ENCODE assay signal across 7 mouse cellular contexts in genomic region chr8:119838100-119838982, GRCm38 (mm10). TPM values are rescaled to one million over a fixed set of nuclear protein-coding genes. Genes with fewer than 3 reads are reported as not detected.
DNase-seq lines count a peak whose midpoint lies in the region; ATAC-seq and TF ChIP-seq lines count a peak whose summit lies in the region.

No protein-coding gene starts in this region.

- H3K9ac ChIP-seq in forebrain, embryonic 16.5 days (replicated peaks; ENCODE audit: low read depth, low read length): peak overlapping the region; percentile 84
- peak overlapping the region; percentile 83 for H3K9ac ChIP-seq in limb, embryonic 13.5 days

- WGBS in forebrain, embryonic 16.5 days: 67% methylated on average over 19 of the region's 19 CpGs
- 75% methylated on average over 19 of the region's 19 CpGs for WGBS in limb, embryonic 13.5 days
- 27% methylated on average over 19 of the region's 19 CpGs for WGBS in small intestine, adult 2 months

- peaks cover 14% of the 10 kb centered on the region for H3K79me3 ChIP-seq in C2C12 (ENCODE audit: low read depth)

- H3K27ac ChIP-seq in forebrain, embryonic 16.5 days (ENCODE audit: low read length): peak overlapping the region; percentile 5; the same call in 1 of the 2 replicates
- no peak overlapping the region for H3K27ac ChIP-seq in limb, embryonic 13.5 days
- H3K27ac ChIP-seq in small intestine, adult 2 months (ENCODE audit: insufficient read depth, low read depth, low read length): peak overlapping the region; percentile 52

- no peaks in the 10 kb centered on the region for H3K9me3 ChIP-seq in forebrain, embryonic 16.5 days (ENCODE audit: control insufficient read depth, low read length)
- no peaks in the 10 kb centered on the region for H3K9me3 ChIP-seq in limb, embryonic 13.5 days

- no peak for TF ChIP-seq CTCF in C2C12 (IDR thresholded peaks at IDR 0.05; ENCODE audit: control insufficient read depth, insufficient read depth, insufficient read length)
- no peak for TF ChIP-seq CTCF in small intestine, adult 2 months (IDR thresholded peaks at IDR 0.05; ENCODE audit: extremely low read depth, insufficient read length, insufficient replicate concordance, low read depth, low read length)

- no peak for ATAC-seq in forebrain, embryonic 16.5 days
- no peak for ATAC-seq in limb, embryonic 13.5 days (ENCODE audit: low FRiP score, low read depth)

- no peaks in the 10 kb centered on the region for H3K27me3 ChIP-seq in C2C12 (ENCODE audit: control insufficient read depth, insufficient read depth, insufficient read length)
- no peaks in the 10 kb centered on the region for H3K27me3 ChIP-seq in forebrain, embryonic 16.5 days (replicated peaks; ENCODE audit: control insufficient read depth, insufficient read depth, low read length)
- no peaks in the 10 kb centered on the region for H3K27me3 ChIP-seq in limb, embryonic 13.5 days
- no peaks in the 10 kb centered on the region for H3K27me3 ChIP-seq in small intestine, adult 2 months (ENCODE audit: control insufficient read depth, insufficient read depth, low read length)

- no peaks in the 10 kb centered on the region for H3K36me3 ChIP-seq in C2C12 (ENCODE audit: control insufficient read depth, insufficient read depth)
- no peaks in the 10 kb centered on the region for H3K36me3 ChIP-seq in forebrain, embryonic 16.5 days (ENCODE audit: control insufficient read depth, insufficient read depth)
- no peaks in the 10 kb centered on the region for H3K36me3 ChIP-seq in limb, embryonic 13.5 days
- peaks cover 2% of the 10 kb centered on the region; the same call in 1 of the 2 replicates for H3K36me3 ChIP-seq in small intestine, adult 2 months (ENCODE audit: control insufficient read depth, insufficient read depth, low read length)

- no peak overlapping the region for H3K4me3 ChIP-seq in C2C12 (ENCODE audit: insufficient read depth, poor library complexity, severe bottlenecking)
- peak overlapping the region; percentile 94 for H3K4me3 ChIP-seq in forebrain, embryonic 16.5 days (replicated peaks; ENCODE audit: low read length)
- H3K4me3 ChIP-seq in limb, embryonic 13.5 days: peak overlapping the region; percentile 66
- peak overlapping the region; percentile 92 for H3K4me3 ChIP-seq in small intestine, adult 2 months (ENCODE audit: low read depth, low read length)

- H3K79me2 ChIP-seq in C2C12 (ENCODE audit: control insufficient read depth, insufficient read depth): peaks cover 44% of the 10 kb centered on the region

- no peak overlapping the region for H3ac ChIP-seq in C2C12 (ENCODE audit: control insufficient read depth, insufficient read length, low read depth)

- no peak for TF ChIP-seq POLR2A in small intestine, adult 2 months (IDR thresholded peaks at IDR 0.05; ENCODE audit: low read depth, low read length)

- H3K4me1 ChIP-seq in forebrain, embryonic 16.5 days (replicated peaks; ENCODE audit: control insufficient read depth, insufficient read depth, low read length): peaks cover 54% of the 10 kb centered on the region
- H3K4me1 ChIP-seq in limb, embryonic 13.5 days: peaks cover 38% of the 10 kb centered on the region
- peaks cover 36% of the 10 kb centered on the region for H3K4me1 ChIP-seq in small intestine, adult 2 months (ENCODE audit: control insufficient read depth, insufficient read depth, insufficient read length, low read length)

- peak overlapping the region; percentile 82 for H3K4me2 ChIP-seq in forebrain, embryonic 16.5 days (ENCODE audit: low read length)
- peak overlapping the region; percentile 93 for H3K4me2 ChIP-seq in limb, embryonic 13.5 days (replicated peaks)

- DNase-seq in 416B (ENCODE audit: low read depth): peak; percentile 63
- no peak for DNase-seq in adipocyte (ENCODE audit: low spot score)
- DNase-seq in layer of hippocampus, postnatal 14 days (ENCODE audit: low spot score in 2 of 2): no peak

TF ChIP-seq in C2C12, 6 proteins besides CTCF, POLR2A, EP300 and RAD21:
- no peak for TF ChIP-seq MYOG (IDR thresholded peaks at IDR 0.05; ENCODE audit: control insufficient read depth, extremely low read depth, insufficient read length)
- peak; percentile 25 for TF ChIP-seq USF1 (IDR thresholded peaks at IDR 0.05; ENCODE audit: low read depth)

RNA-seq across cellular contexts. Expression of gene Cotl1, which starts 2.0 kb away (rescaled TPM):
- 453 TPM for polyA plus RNA-seq in C2C12 (2012; fragmentation: generic; extraction: Trizol)
- 119 and 147 TPM in 2 replicates for polyA plus RNA-seq in forebrain, embryonic 16.5 days (2015; fragmentation: Nextera tagmentation; extraction: Ambion mirVana)
- 64.0 and 67.8 TPM in 2 replicates for polyA plus RNA-seq in limb, embryonic 13.5 days (2015; fragmentation: Nextera tagmentation; extraction: Ambion mirVana)
- polyA plus RNA-seq in small intestine, adult 2 months (2012; rRNA removed): 206 and 264 TPM in 2 replicates
- total RNA-seq in layer of hippocampus, postnatal 14 days (2021): 100 to 1,000 TPM; 103 to 114 TPM

RNA-seq across cellular contexts. Expression of gene Klhl36, which starts 23.7 kb away (rescaled TPM):
- 2.7 TPM for polyA plus RNA-seq in C2C12 (2012; fragmentation: generic; extraction: Trizol)
- 15.2 and 19.1 TPM in 2 replicates for polyA plus RNA-seq in forebrain, embryonic 16.5 days (2015; fragmentation: Nextera tagmentation; extraction: Ambion mirVana)
- polyA plus RNA-seq in limb, embryonic 13.5 days (2015; fragmentation: Nextera tagmentation; extraction: Ambion mirVana): 10.4 and 10.5 TPM in 2 replicates
- polyA plus RNA-seq in small intestine, adult 2 months (2012; rRNA removed): 11.5 and 23.8 TPM in 2 replicates
- 1 to 10 TPM; 8.2 to 8.4 TPM for total RNA-seq in layer of hippocampus, postnatal 14 days (2021)
